Mouse (Mus musculus): ENCODE measurements around the gene Tmem59l. TPM values are rescaled to one million over a fixed set of nuclear protein-coding genes. Genes with fewer than 3 reads are reported as not detected.

Gene Tmem59l
- polyA plus RNA-seq, 1 experiment, result 1.6 TPM

- Histone ChIP-seq H3K27ac (ENCODE audit: insufficient read depth, low read depth, low read length) (no peak overlapping the region), H3K27me3 (ENCODE audit: control insufficient read depth, insufficient read depth, low read length) (no peaks in the 10 kb centered on the region), H3K4me3 (ENCODE audit: low read depth, low read length) (peak overlapping the region; percentile 82), H3K36me3 (ENCODE audit: control insufficient read depth, insufficient read depth, low read length) (no peaks in the 10 kb centered on the region), H3K4me1 (ENCODE audit: control insufficient read depth, insufficient read depth, insufficient read length, low read length) (peaks cover 10% of the 10 kb centered on the region)
- TF ChIP-seq CTCF (IDR thresholded peaks at IDR 0.05; ENCODE audit: extremely low read depth, insufficient read length, insufficient replicate concordance, low read depth, low read length), result no peak
- no peak; the same call in 1 of the 2 replicates for TF ChIP-seq POLR2A (IDR thresholded peaks at IDR 0.05; ENCODE audit: low read depth, low read length)
- under 1% methylated on average over 7 of the region's 7 CpGs for WGBS
Measured at GRCm38 (mm10) chr8:70439848-70440179, 47.3 kb downstream of the Tmem59l start.

GRCm38 (mm10) chr8:70439055-70439847 is 47.9 kb downstream of the Tmem59l start, which contains the start of gene Crtc1:
TSS of gene Crtc1 (minus strand) at chr8:70439579.
- Histone ChIP-seq H3K4me3 (ENCODE audit: low read depth, low read length) (peak within 1 kb of the TSS; percentile 82), H3K36me3 (ENCODE audit: control insufficient read depth, insufficient read depth, low read length) (no peaks in the 10 kb centered on the region), H3K27ac (ENCODE audit: insufficient read depth, low read depth, low read length) (peak within 1 kb of the TSS; percentile 48; the same call in 1 of the 2 replicates), H3K27me3 (ENCODE audit: control insufficient read depth, insufficient read depth, low read length) (no peaks in the 10 kb centered on the region), H3K4me1 (ENCODE audit: control insufficient read depth, insufficient read depth, insufficient read length, low read length) (peaks cover 10% of the 10 kb centered on the region)
- WGBS, result under 1% methylated on average over 69 of the region's 70 CpGs
- TF ChIP-seq CTCF (IDR thresholded peaks at IDR 0.05; ENCODE audit: extremely low read depth, insufficient read length, insufficient replicate concordance, low read depth, low read length), result no peak
- TF ChIP-seq POLR2A (IDR thresholded peaks at IDR 0.05; ENCODE audit: low read depth, low read length), result peak; percentile 60; the same call in 1 of the 2 replicates

- Histone ChIP-seq H3K4me3 (ENCODE audit: low read depth, low read length) (no peak overlapping the region), H3K4me1 (ENCODE audit: control insufficient read depth, insufficient read depth, insufficient read length, low read length) (peaks cover 10% of the 10 kb centered on the region), H3K27ac (ENCODE audit: insufficient read depth, low read depth, low read length) (no peak overlapping the region), H3K36me3 (ENCODE audit: control insufficient read depth, insufficient read depth, low read length) (no peaks in the 10 kb centered on the region), H3K27me3 (ENCODE audit: control insufficient read depth, insufficient read depth, low read length) (no peaks in the 10 kb centered on the region)
- TF ChIP-seq POLR2A (IDR thresholded peaks at IDR 0.05; ENCODE audit: low read depth, low read length), result no peak
- TF ChIP-seq CTCF (IDR thresholded peaks at IDR 0.05; ENCODE audit: extremely low read depth, insufficient read length, insufficient replicate concordance, low read depth, low read length), result no peak
- WGBS, result 64% methylated on average over 2 of the region's 2 CpGs
Measured at GRCm38 (mm10) chr8:70438423-70438822, 48.7 kb downstream of the Tmem59l start.

GRCm38 (mm10) chr8:70435156-70435555 is 52.0 kb downstream of the Tmem59l start:
- Histone ChIP-seq H3K36me3 (ENCODE audit: control insufficient read depth, insufficient read depth, low read length) (no peaks in the 10 kb centered on the region), H3K4me1 (ENCODE audit: control insufficient read depth, insufficient read depth, insufficient read length, low read length) (peaks cover 10% of the 10 kb centered on the region), H3K27ac (ENCODE audit: insufficient read depth, low read depth, low read length) (no peak overlapping the region), H3K4me3 (ENCODE audit: low read depth, low read length) (no peak overlapping the region), H3K27me3 (ENCODE audit: control insufficient read depth, insufficient read depth, low read length) (no peaks in the 10 kb centered on the region)
- TF ChIP-seq POLR2A (IDR thresholded peaks at IDR 0.05; ENCODE audit: low read depth, low read length), result no peak
- no peak for TF ChIP-seq CTCF (IDR thresholded peaks at IDR 0.05; ENCODE audit: extremely low read depth, insufficient read length, insufficient replicate concordance, low read depth, low read length)
- WGBS, result 89% methylated on average over 5 of the region's 5 CpGs

Other genes with a start within 250 kb of the Tmem59l start
- gene Homer3, start 204.5 kb downstream of the Tmem59l start, polyA plus RNA-seq (2012; rRNA removed), result 4.8 and 9.4 TPM in 2 replicates
- 31.7 and 49.4 TPM in 2 replicates for gene Ddx49, start 184.9 kb downstream of the Tmem59l start, polyA plus RNA-seq (2012; rRNA removed)
- 466 and 753 TPM in 2 replicates for gene Cope, start 184.8 kb downstream of the Tmem59l start, polyA plus RNA-seq (2012; rRNA removed)
- 0.27 and 0.89 TPM in 2 replicates for gene Cers1, start 171.6 kb downstream of the Tmem59l start, polyA plus RNA-seq (2012; rRNA removed)
- gene Gdf1, start 157.5 kb downstream of the Tmem59l start, polyA plus RNA-seq (2012; rRNA removed), result 1.1 and 1.6 TPM in 2 replicates
- 29.1 and 43.8 TPM in 2 replicates for gene Upf1, start 134.1 kb downstream of the Tmem59l start, polyA plus RNA-seq (2012; rRNA removed)
- 0.13 and 1.2 TPM in 2 replicates for gene Comp, start 113.8 kb downstream of the Tmem59l start, polyA plus RNA-seq (2012; rRNA removed)
- 9.4 and 15.1 TPM in 2 replicates for gene Crtc1, start 47.8 kb downstream of the Tmem59l start, polyA plus RNA-seq (2012; rRNA removed)
- gene Klhl26, start 10.4 kb downstream of the Tmem59l start, polyA plus RNA-seq (2012; rRNA removed), result 24.9 and 30.8 TPM in 2 replicates
- gene Crlf1, start 5.8 kb upstream of the Tmem59l start, polyA plus RNA-seq (2012; rRNA removed), result 2.3 and 27.3 TPM in 2 replicates
- 137 and 244 TPM in 2 replicates for gene Rex1bd, start 19.4 kb upstream of the Tmem59l start, polyA plus RNA-seq (2012; rRNA removed)
- 606 and 770 TPM in 2 replicates for gene Uba52, start 23.4 kb upstream of the Tmem59l start, polyA plus RNA-seq (2012; rRNA removed)
- 300 and 623 TPM in 2 replicates for gene Fkbp8, start 40.4 kb upstream of the Tmem59l start, polyA plus RNA-seq (2012; rRNA removed)
- gene Kxd1, start 40.6 kb upstream of the Tmem59l start, polyA plus RNA-seq (2012; rRNA removed), result 34.3 and 64.4 TPM in 2 replicates
- 20.5 and 45.6 TPM in 2 replicates for gene Ell, start 52.1 kb upstream of the Tmem59l start, polyA plus RNA-seq (2012; rRNA removed)
- gene Isyna1, start 107.0 kb upstream of the Tmem59l start, polyA plus RNA-seq (2012; rRNA removed), result 61.8 and 92.4 TPM in 2 replicates
- gene Ssbp4, start 121.5 kb upstream of the Tmem59l start, polyA plus RNA-seq (2012; rRNA removed), result 81.7 and 138 TPM in 2 replicates
- 6.7 and 7.1 TPM in 2 replicates for gene Lrrc25, start 128.8 kb upstream of the Tmem59l start, polyA plus RNA-seq (2012; rRNA removed)
- 4.1 and 6.7 TPM in 2 replicates for gene Gdf15, start 145.1 kb upstream of the Tmem59l start, polyA plus RNA-seq (2012; rRNA removed)
- gene Pgpep1, start 173.0 kb upstream of the Tmem59l start, polyA plus RNA-seq (2012; rRNA removed), result 49.5 and 129 TPM in 2 replicates
- gene Lsm4, start 185.9 kb upstream of the Tmem59l start, polyA plus RNA-seq (2012; rRNA removed), result 109 and 152 TPM in 2 replicates
- 419 and 1,098 TPM in 2 replicates for gene Jund, start 211.6 kb upstream of the Tmem59l start, polyA plus RNA-seq (2012; rRNA removed)
- gene Iqcn, start 216.1 kb upstream of the Tmem59l start, polyA plus RNA-seq (2012; rRNA removed), result 0.03 and 0.05 TPM in 2 replicates
- gene Gm3336, start 231.2 kb upstream of the Tmem59l start, polyA plus RNA-seq (2012; rRNA removed), result 42.0 and 73.6 TPM in 2 replicates
- 6.5 and 6.8 TPM in 2 replicates for gene Pde4c, start 236.4 kb upstream of the Tmem59l start, polyA plus RNA-seq (2012; rRNA removed)